Mouse (Mus musculus) CH12.LX (cell line): ENCODE results near the gene Wdr83. TPM values are rescaled to one million over a fixed set of nuclear protein-coding genes. Genes with fewer than 3 reads are reported as not detected.
A peak's percentile ranks its signal among the peaks of the same experiment; 100 is the strongest.

Experiments used
- DNase-seq: peaks from one replicate; pipeline ENCODE4 v3.0.0-alpha.2; 2013; ENCODE audit errors: extremely low read depth
- H3K27ac ChIP-seq: 2 replicates; pipeline ENCODE4 v1.5.1; 2012; ENCODE audit warnings: low read depth, mild to moderate bottlenecking, control low read depth, moderate library complexity; ENCODE audit not compliant: insufficient read depth
- H3K27me3 ChIP-seq: replicated peaks from 2 replicates; pipeline ENCODE3; 2012; ENCODE audit warnings: inconsistent platforms
- H3K36me3 ChIP-seq, 2 experiments: replicated peaks in 1 of 2; 2 replicates each; pipeline versions ENCODE3 to v1.6.1; 2012; ENCODE audit warnings: inconsistent platforms in 1 of 2, low read length in 1 of 2, mild to moderate bottlenecking in 1 of 2, mixed read lengths in 1 of 2, moderate library complexity in 1 of 2; ENCODE audit not compliant: control insufficient read depth in 1 of 2, insufficient read depth in 1 of 2
- H3K4me1 ChIP-seq, 2 experiments: 2 replicates each; pipeline ENCODE4 v1.6.1; 2012; ENCODE audit warnings: inconsistent platforms in 1 of 2, moderate library complexity in 1 of 2; ENCODE audit not compliant: insufficient read depth in 2 of 2, control insufficient read depth in 1 of 2
- H3K4me2 ChIP-seq: 2 replicates; pipeline ENCODE4 v1.6.1; 2012; ENCODE audit warnings: low read depth, mild to moderate bottlenecking, control low read depth; ENCODE audit not compliant: poor library complexity, insufficient read depth, severe bottlenecking
- H3K4me3 ChIP-seq, 3 experiments: fragments of 150-350 bp in 1 of 3; sonication (generic) in 1 of 3; replicated peaks in 1 of 3; 2 replicates each; pipeline versions ENCODE3 to v1.5.1; 2011 to 2012; ENCODE audit warnings: low read depth in 2 of 3, low read length in 2 of 3, mild to moderate bottlenecking in 2 of 3, moderate library complexity in 2 of 3, control low read depth in 1 of 3, improper control_type of control experiment in 1 of 3, inconsistent platforms in 1 of 3, mixed read lengths in 1 of 3; ENCODE audit not compliant: poor library complexity in 1 of 3
- H3K79me2 ChIP-seq: replicated peaks from 2 replicates; pipeline ENCODE4 v1.6.1; 2012; ENCODE audit warnings: mild to moderate bottlenecking, moderate library complexity; ENCODE audit not compliant: control insufficient read depth, poor library complexity, insufficient read depth, severe bottlenecking; ENCODE audit errors: extremely low read depth
- H3K9ac ChIP-seq: 2 replicates; pipeline ENCODE4 v1.6.1; 2012; ENCODE audit warnings: low read depth, mild to moderate bottlenecking, control low read depth, moderate library complexity; ENCODE audit not compliant: insufficient read depth
- H3K9me3 ChIP-seq: replicated peaks from 2 replicates; pipeline ENCODE3; 2012; ENCODE audit warnings: low read length, inconsistent platforms, mixed read lengths
- BHLHE40 ChIP-seq: IDR thresholded peaks from 2 replicates; pipeline ENCODE4 v1.6.1; 2011; ENCODE audit warnings: mild to moderate bottlenecking, low read depth, low read length, improper control_type of control experiment
- CTCF ChIP-seq, 2 experiments: IDR thresholded peaks in 1 of 2; conservative IDR thresholded peaks in 1 of 2; 2 replicates each; pipeline ENCODE4 v1.5.1; 2011 to 2012; ENCODE audit warnings: low read depth in 2 of 2, low read length in 2 of 2, improper control_type of control experiment in 1 of 2, inconsistent platforms in 1 of 2, mild to moderate bottlenecking in 1 of 2, moderate library complexity in 1 of 2
- GABPA ChIP-seq: IDR thresholded peaks from 2 replicates; pipeline ENCODE4 v1.6.1; 2012; ENCODE audit warnings: low read depth, low read length, improper control_type of control experiment, inconsistent platforms; ENCODE audit not compliant: insufficient replicate concordance
- HCFC1 ChIP-seq: IDR thresholded peaks from 2 replicates; pipeline ENCODE4 v1.6.1; 2012; ENCODE audit warnings: low read depth, mild to moderate bottlenecking, inconsistent platforms, low read length, improper control_type of control experiment
- JUN ChIP-seq: IDR thresholded peaks from 2 replicates; pipeline ENCODE4 v1.6.1; 2011; ENCODE audit warnings: low read depth, mild to moderate bottlenecking, low read length, improper control_type of control experiment, moderate library complexity; ENCODE audit not compliant: insufficient read depth
- MAZ ChIP-seq: IDR thresholded peaks from 2 replicates; pipeline ENCODE4 v1.6.1; 2012; ENCODE audit warnings: low read depth, mild to moderate bottlenecking, inconsistent platforms, low read length, improper control_type of control experiment, moderate library complexity
- MXI1 ChIP-seq: IDR thresholded peaks from 2 replicates; pipeline ENCODE4 v1.6.1; 2011; ENCODE audit warnings: mild to moderate bottlenecking, low read depth, low read length, improper control_type of control experiment
- NELFE ChIP-seq: IDR thresholded peaks from 2 replicates; pipeline ENCODE4 v1.6.1; 2011; ENCODE audit warnings: low read depth, low read length, improper control_type of control experiment
- PAX5 ChIP-seq: IDR thresholded peaks from 2 replicates; pipeline ENCODE4 v1.6.1; 2012; ENCODE audit warnings: low read length, inconsistent platforms, mixed read lengths
- RAD21 ChIP-seq: IDR thresholded peaks from 2 replicates; pipeline ENCODE4 v1.6.1; 2011; ENCODE audit warnings: low read depth, mild to moderate bottlenecking, low read length, improper control_type of control experiment, moderate library complexity
- RCOR1 ChIP-seq: conservative IDR thresholded peaks from 2 replicates; pipeline ENCODE4 v1.6.1; 2012; ENCODE audit warnings: low read depth, mild to moderate bottlenecking, inconsistent platforms, low read length, improper control_type of control experiment
- SMC3 ChIP-seq: IDR thresholded peaks from 2 replicates; pipeline ENCODE4 v1.6.1; 2011; ENCODE audit warnings: low read depth, low read length, improper control_type of control experiment
- dilution Hi-C: fragments of 300-500 bp; cut with MboI; formaldehyde crosslinking; loops from 2 replicates; pipeline ENCODE4 v1.14.3; 2020; ENCODE audit warnings: low sequenced_read_pairs; ENCODE audit not compliant: extremely low pct_unique_long_range_greater_than_20kb, extremely low pct_ligation_motif_present
- in situ Hi-C: fragments of 300-500 bp; cut with MboI; formaldehyde crosslinking; loops from 3 replicates; pipeline ENCODE4 v1.14.3; 2019; ENCODE audit warnings: low sequenced_read_pairs, low pct_ligation_motif_present, low pct_unique_long_range_greater_than_20kb, mixed read lengths
- polyA plus RNA-seq: library from polyadenylated mRNA; unstranded; fragments of >175 nt; gene quantifications from 2 replicates; pipeline ENCODE4 v1.2.1, GENCODE M21; 2012; ENCODE audit warnings: low read depth; ENCODE audit not compliant: insufficient read length
- total RNA-seq, 2 experiments: library from RNA; depleted of rRNA; stranded (reverse); fragments of 300-350 nt in 1 of 2; fragments of >200 nt in 1 of 2; gene quantifications; 2 replicates each; pipeline ENCODE4 v1.2.3; 2012 to 2014

The Wdr83 gene
- total and polyA plus RNA-seq, 3 experiments = 5.5 to 35.6 (median 24.6) TPM

DNA sequence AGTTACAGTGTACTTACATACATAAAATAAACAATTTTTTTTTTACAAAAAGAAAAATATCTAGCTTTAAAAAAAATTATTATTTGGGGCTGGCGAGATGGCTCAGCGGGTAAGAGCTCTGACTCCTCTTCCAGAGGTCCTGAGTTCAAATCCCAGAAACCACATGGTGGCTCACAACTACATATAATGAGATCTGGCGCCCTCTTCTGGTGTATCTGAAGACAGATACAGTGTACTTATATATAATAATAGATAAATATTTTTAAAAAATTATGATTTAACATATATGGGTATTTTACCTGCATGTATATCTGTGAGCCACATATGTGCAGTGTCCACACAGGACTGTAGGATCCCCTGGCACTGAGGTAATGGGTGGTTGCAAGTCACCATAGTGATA is 5.1 kb upstream of the Wdr83 start:
- no peak for DNase-seq
- H3K9ac ChIP-seq = no peak overlapping the region
- TF ChIP-seq CTCF (conservative IDR thresholded peaks at IDR 0.05 in 1 of 2, IDR thresholded peaks at IDR 0.05 in 1 of 2; ENCODE audit: low read depth in 2 of 2, low read length in 2 of 2) (peak in 1 of 2 experiments; percentile 45; a peak in 2 of 4 replicates), NELFE (no peak), RAD21 (peak; percentile 11), HCFC1 (no peak), SMC3 (no peak), MAZ (no peak), GABPA (no peak), RCOR1 (no peak)
- H3K9me3 ChIP-seq = no peaks in the 10 kb centered on the region
- H3K79me2 ChIP-seq = peaks cover 16% of the 10 kb centered on the region
- no peak overlapping the region for H3K4me2 ChIP-seq
- H3K27me3 ChIP-seq = no peaks in the 10 kb centered on the region
- dilution Hi-C loops = no loop called here
- peaks cover 7 to 32% of the 10 kb centered on the region in 2 experiments; a peak in 3 of 4 replicates for H3K4me1 ChIP-seq
- H3K27ac ChIP-seq = no peak overlapping the region
- in situ Hi-C loops = no loop called here
- H3K36me3 ChIP-seq = peaks cover 41 to 52% of the 10 kb centered on the region in 2 experiments
- no peak overlapping the region for H3K4me3 ChIP-seq

DNA sequence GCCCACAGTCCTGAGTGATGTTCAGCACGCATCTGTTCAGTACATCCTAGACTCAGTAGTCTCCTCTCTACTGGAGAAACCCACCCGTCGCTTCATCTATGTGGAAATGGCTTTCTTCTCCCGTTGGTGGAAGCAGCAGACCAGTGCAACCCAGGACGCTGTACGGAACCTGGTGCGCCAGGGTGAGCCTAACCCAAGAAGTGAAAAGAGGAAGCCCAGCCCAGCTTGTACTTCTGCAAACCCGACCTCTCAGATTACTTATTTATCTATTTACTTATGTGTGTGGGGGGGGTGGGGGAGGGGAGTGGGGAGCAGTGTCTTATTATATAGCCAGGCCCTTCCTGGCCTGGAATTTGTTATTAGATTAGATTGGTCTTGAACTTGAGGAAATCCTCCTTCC is 3.5 kb upstream of the Wdr83 start:
- dilution Hi-C loops (no loop called here), in situ Hi-C loops (no loop called here)
- Histone ChIP-seq H3K27ac (no peak overlapping the region), H3K4me1 (peaks cover 7 to 35% of the 10 kb centered on the region in 2 experiments; a peak in 3 of 4 replicates), H3K4me3 (no peak overlapping the region), H3K27me3 (no peaks in the 10 kb centered on the region), H3K36me3 (peaks cover 35 to 47% of the 10 kb centered on the region in 2 experiments), H3K9ac (no peak overlapping the region), H3K79me2 (peaks cover 16% of the 10 kb centered on the region), H3K4me2 (peak overlapping the region; percentile 89; the same call in 1 of the 2 replicates), H3K9me3 (no peaks in the 10 kb centered on the region)
- no peak for TF ChIP-seq CTCF (conservative IDR thresholded peaks at IDR 0.05 in 1 of 2, IDR thresholded peaks at IDR 0.05 in 1 of 2; ENCODE audit: low read depth in 2 of 2, low read length in 2 of 2)
- TF ChIP-seq BHLHE40 = no peak
- no peak for TF ChIP-seq PAX5
- TF ChIP-seq SMC3 = no peak
- no peak for TF ChIP-seq MXI1
- TF ChIP-seq JUN = no peak
- TF ChIP-seq NELFE = no peak
- no peak for DNase-seq
